Mouse (Mus musculus): Measurements from ENCODE around the gene Rundc3a. TPM values are rescaled to one million over a fixed set of nuclear protein-coding genes. Genes with fewer than 3 reads are reported as not detected.
"Not testable (repeated sequence)": the region's sequence is repeated elsewhere in the genome, so short reads cannot be mapped to it uniquely, and the experiment has no call there.

The Rundc3a gene
- polyA plus RNA-seq, 1 experiment from 2014 or later = 160 TPM

DNA sequence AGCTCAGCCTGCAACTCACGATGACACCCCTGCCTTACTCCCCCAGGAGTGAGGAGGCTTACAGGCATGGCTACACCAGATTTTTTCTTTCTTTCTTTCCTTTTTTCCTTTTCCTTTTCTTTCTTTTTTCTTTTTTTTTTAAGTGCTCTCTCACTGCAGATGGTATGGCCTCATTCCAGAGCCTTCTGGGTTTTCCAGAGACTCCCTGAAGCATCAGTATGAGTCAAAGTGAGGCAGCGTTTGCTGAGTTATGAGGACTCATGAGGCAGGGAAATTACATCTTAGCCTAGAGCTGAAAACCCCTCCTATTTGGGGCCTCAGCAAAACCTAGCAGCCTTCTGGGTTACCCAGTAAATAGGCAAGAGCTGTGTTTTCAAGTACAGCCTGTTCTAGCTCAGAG, 8.8 kb upstream of the Rundc3a start:
- ATAC-seq (replicated peaks) = no peak
- H3K4me1 ChIP-seq = no peaks in the 10 kb centered on the region

DNA sequence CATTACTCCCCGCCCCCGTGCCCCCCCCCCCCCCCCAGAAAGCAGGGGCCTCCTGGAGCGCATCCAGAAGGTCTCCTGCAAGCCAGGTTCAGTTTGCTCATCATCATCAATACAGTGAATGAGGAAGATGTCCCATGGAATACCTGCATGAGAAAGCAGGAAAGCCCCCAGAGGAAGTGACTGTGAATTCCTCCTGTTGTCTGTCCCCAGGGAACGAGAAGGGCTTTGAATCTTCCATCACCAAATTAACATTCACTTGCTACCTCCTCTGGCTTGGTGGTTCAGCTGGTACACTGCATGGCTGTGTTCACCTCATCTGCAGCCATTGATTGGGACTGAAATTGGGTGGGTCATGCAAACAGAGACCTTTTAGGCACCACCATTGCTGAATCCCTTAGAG, 8.1 kb upstream of the Rundc3a start:
- H3K4me3 ChIP-seq = no peak overlapping the region
- no peak overlapping the region for H3K4me2 ChIP-seq
- no peaks in the 10 kb centered on the region for H3K4me1 ChIP-seq
- H3K36me3 ChIP-seq (replicated peaks) = no peaks in the 10 kb centered on the region
- no peak overlapping the region for H3K27ac ChIP-seq
- H3K27me3 ChIP-seq (replicated peaks) = no peaks in the 10 kb centered on the region
- WGBS = 47% methylated on average over 4 of the region's 4 CpGs
- H3K9me3 ChIP-seq = no peaks in the 10 kb centered on the region
- ATAC-seq (replicated peaks) = no peak
- H3K9ac ChIP-seq = no peak overlapping the region

More for the DNA sequence above, 8.8 kb upstream of the Rundc3a start:
- no peaks in the 10 kb centered on the region for H3K36me3 ChIP-seq (replicated peaks)
- H3K9me3 ChIP-seq = no peaks in the 10 kb centered on the region
- H3K27ac ChIP-seq = no peak overlapping the region
- H3K27me3 ChIP-seq (replicated peaks) = no peaks in the 10 kb centered on the region
- H3K9ac ChIP-seq = no peak overlapping the region
- no peak overlapping the region for H3K4me2 ChIP-seq
- 82% methylated on average over 2 of the region's 2 CpGs for WGBS
- no peak overlapping the region for H3K4me3 ChIP-seq

DNA sequence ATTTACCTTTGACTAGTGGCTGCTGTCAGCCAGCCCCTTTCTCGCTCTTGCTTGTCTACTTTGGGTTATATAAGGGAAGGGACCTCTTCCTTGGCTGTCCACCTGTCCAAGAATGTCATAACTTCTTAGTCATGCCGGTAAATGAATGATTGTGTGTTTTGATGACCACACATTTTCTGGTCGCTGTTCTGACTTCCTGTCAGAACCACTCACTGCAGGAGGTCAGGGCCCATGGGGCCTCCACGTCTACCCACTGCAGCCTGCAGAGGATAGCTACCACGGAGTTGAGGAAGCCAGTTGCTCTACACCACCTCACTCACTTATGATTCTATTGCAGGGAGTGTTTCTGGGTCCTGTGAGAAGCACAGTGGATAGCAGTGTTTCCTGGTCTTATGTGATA, 7.1 kb upstream of the Rundc3a start:
- no peaks in the 10 kb centered on the region for H3K9me3 ChIP-seq
- no peaks in the 10 kb centered on the region for H3K36me3 ChIP-seq (replicated peaks)
- no peak overlapping the region for H3K4me2 ChIP-seq
- no peak for ATAC-seq (replicated peaks)
- H3K9ac ChIP-seq = no peak overlapping the region
- 73% methylated on average over 5 of the region's 5 CpGs for WGBS
- no peak overlapping the region for H3K4me3 ChIP-seq
- no peaks in the 10 kb centered on the region for H3K4me1 ChIP-seq
- H3K27ac ChIP-seq = no peak overlapping the region
- H3K27me3 ChIP-seq (replicated peaks) = no peaks in the 10 kb centered on the region

DNA sequence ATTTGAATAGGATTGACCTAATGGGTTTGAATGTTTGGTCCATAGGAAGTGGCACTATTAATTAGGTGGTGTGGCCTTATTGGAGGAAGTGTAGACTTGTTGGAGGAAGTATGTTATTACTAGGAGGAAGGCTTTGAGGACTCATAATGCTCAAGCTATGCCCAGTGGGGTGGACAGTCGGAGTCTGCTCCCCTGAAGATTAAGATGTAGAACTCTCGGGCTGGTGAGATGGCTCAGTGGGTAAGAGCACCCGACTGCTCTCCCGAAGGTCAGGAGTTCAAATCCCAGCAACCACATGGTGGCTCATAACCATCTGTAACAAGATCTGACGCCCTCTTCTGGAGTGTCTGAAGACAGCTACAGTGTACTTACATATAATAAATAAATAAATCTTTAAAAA, 3.8 kb upstream of the Rundc3a start:
- H3K4me2 ChIP-seq = not testable (repeated sequence)

DNA sequence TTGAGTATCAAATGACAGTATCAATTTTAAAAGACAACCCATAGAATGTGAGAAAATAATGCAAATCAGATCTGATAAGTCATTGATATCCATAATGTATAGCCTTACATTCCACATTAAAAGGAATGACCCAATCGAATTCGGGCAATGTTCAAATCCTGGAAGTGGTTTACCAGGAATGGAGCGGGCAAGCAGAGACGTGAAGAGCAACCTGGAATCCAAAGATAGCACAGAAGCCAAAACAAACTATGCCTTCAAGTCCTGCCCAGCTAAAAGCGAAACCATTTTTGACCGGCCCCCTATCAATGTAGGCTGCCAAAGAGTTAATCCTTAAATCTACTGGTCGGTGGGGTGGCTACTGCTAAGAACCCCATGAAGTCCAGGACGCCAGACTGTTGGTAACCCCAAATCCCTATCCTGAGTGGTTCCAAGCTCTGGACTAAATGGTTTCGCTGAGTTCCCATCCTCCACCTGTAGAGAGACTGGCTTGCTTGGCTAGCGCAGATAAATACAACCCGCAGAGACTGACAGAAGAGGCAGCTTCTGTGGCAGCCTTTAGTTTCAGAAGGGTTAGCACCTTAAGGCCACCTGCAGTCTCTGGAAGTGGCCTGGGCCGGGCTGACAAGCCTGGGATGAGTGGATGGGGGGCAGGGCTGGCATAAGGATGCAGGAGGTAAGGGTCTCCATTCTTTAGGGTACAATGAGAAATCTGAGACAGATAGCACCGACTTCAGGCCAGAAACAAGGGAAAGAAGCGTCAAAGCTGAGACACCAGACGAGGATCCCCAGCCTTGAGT, 564 bp upstream of the Rundc3a start:
- peak; percentile 59 for ATAC-seq (replicated peaks)
- no peaks in the 10 kb centered on the region for H3K9me3 ChIP-seq
- peaks cover 48% of the 10 kb centered on the region for H3K4me1 ChIP-seq
- WGBS = 18% methylated on average over 15 of the region's 15 CpGs
- H3K9ac ChIP-seq = peak overlapping the region; percentile 52
- H3K27ac ChIP-seq = peak overlapping the region; percentile 96
- peak overlapping the region; percentile 71 for H3K4me3 ChIP-seq
- H3K27me3 ChIP-seq (replicated peaks) = no peaks in the 10 kb centered on the region
- H3K4me2 ChIP-seq = peak overlapping the region; percentile 96
- H3K36me3 ChIP-seq (replicated peaks) = no peaks in the 10 kb centered on the region

More for the DNA sequence above, 3.8 kb upstream of the Rundc3a start:
- H3K4me3 ChIP-seq; H3K36me3 ChIP-seq (replicated peaks); H3K9ac ChIP-seq; H3K9me3 ChIP-seq; H3K27ac ChIP-seq; H3K27me3 ChIP-seq (replicated peaks); ATAC-seq (replicated peaks): not testable (repeated sequence)
- 90% methylated on average over 4 of the region's 5 CpGs for WGBS
- H3K4me1 ChIP-seq = peaks cover 16% of the 10 kb centered on the region

DNA sequence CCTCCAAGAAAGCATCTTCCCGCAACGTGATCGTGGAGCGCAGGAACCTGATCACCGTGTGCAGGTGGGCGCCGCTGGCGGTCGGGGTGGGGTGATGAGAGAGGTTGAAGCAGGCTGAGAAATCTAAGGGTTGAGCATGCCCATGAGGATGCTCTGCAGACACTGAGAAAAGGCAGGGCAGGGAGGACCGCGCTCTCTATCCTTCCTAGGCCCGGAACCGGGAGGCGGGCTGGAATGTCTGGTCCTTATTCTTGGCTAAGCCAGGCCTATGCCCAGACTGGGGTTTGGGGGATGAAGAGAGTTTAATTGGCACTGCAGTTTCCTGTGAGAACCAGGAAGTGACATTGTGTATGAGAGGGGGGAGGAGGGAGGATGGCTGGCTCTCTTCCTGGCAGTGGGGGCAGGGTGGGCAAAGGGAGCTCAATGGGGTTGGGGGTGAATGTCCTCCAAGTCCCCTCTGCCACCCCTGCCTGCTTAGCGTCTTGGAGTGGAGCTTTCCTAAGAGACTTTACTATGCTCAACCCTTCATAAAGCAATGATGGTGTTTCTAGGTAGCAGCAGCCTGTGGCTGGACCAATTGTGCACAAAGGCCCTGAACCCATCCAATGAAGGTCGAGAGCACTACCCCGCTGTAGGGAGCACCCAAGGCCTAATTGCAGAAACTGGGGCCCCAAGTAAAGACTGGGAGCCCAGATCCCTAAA, 667 bp downstream of the Rundc3a start:
- H3K27ac ChIP-seq = peak overlapping the region; percentile 96
- ATAC-seq (replicated peaks) = peak; percentile 65
- H3K36me3 ChIP-seq (replicated peaks) = no peaks in the 10 kb centered on the region
- H3K4me2 ChIP-seq = peak overlapping the region; percentile 96
- no peaks in the 10 kb centered on the region for H3K27me3 ChIP-seq (replicated peaks)
- H3K4me3 ChIP-seq = peak overlapping the region; percentile 71
- H3K9me3 ChIP-seq = no peaks in the 10 kb centered on the region
- 6% methylated on average over 17 of the region's 17 CpGs for WGBS
- H3K9ac ChIP-seq = peak overlapping the region; percentile 78
- H3K4me1 ChIP-seq = peaks cover 60% of the 10 kb centered on the region

DNA sequence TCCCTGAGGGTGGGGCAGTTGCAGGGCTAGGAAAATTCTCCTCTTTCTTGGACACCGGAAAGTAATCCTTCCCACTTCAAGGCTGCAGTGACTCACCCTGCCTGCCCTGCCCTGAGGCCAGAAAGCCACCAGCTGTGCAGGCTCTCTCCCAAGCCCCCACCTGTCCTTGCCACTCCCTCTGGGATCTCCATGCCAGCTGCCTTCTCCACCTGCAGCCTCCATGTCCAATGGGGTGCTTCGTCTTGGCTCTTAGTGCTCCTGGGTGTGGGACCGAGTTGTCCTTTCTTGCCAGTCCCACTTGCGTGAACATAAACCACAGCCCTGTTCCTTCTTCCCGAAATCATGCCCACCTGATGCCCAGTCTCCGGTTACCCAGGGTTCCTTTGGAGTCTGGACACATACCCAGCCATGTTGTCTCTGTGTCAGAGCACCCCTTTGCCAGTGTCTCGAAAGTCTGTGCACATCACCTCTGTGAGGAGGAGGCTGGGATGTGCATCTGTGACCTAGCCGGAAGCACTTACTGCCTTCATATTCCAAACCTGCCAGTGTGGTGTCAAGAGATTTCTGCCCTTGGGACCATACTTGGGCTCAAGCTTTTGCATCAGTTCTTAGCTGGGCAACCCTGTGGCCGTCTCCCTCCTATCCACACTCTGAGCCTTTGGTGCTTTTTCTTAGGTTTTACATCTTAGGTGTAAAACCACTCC, 1.4 kb downstream of the Rundc3a start:
- Histone ChIP-seq H3K4me2 (peak overlapping the region; percentile 96), H3K4me3 (peak overlapping the region; percentile 71), H3K4me1 (peaks cover 66% of the 10 kb centered on the region), H3K27ac (peak overlapping the region; percentile 96), H3K9me3 (no peaks in the 10 kb centered on the region), H3K9ac (peak overlapping the region; percentile 78), H3K36me3 (replicated peaks) (peaks cover 3% of the 10 kb centered on the region; the same call in 1 of the 2 replicates), H3K27me3 (replicated peaks) (no peaks in the 10 kb centered on the region)
- 0 out of 2 replicates have a peak, but pooled peaks have one; percentile 0 for ATAC-seq (replicated peaks)
- WGBS = 56% methylated on average over 9 of the region's 9 CpGs

DNA sequence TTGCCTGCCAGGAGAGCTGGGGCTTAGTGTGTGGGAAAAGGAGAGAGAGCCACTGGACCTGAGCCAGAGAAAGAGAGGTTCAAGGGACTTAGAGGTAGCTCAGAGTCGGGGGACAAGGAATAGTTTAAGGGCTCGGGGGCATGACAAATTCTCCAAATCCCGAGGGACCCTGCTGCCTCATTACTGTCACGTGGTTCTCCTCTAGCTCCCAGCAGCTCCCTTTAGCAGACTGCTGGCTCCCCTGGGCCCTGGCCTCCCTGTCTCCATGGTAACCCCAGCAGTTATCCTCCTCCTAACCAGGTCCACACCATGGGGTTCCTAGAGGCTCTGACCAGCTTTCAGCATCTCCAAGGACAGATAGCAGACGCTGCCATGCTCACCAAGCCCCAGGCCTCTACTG, 2.0 kb downstream of the Rundc3a start:
- H3K4me1 ChIP-seq = peaks cover 69% of the 10 kb centered on the region
- WGBS = 0% methylated on average over 5 of the region's 5 CpGs

DNA sequence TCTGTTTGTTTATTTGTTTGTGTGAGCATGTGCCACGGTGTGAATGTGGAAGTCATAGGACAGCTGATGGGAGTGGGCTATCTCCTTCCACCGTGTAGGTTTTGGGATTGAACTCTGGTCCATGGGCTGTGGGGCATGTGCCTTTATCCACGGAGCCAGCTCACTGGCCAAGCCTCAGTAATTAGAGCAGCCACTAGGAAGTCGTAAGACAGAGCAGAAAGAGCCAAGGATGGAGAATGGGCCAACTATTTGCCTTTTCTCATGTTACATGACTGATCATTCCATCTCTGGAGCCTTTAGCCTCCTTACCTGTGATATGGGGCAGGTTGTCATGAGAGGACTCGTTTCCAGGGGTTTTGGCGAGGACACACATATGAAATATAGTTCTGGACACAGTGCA, 3.1 kb downstream of the Rundc3a start:
- Histone ChIP-seq H3K36me3 (replicated peaks) (peaks cover 15% of the 10 kb centered on the region), H3K4me3 (0 out of 2 replicates have a peak overlapping the region, but pooled peaks have one; percentile 2), H3K9ac (no peak overlapping the region), H3K27ac (no peak overlapping the region), H3K9me3 (no peaks in the 10 kb centered on the region), H3K4me1 (peaks cover 69% of the 10 kb centered on the region), H3K4me2 (peak overlapping the region; percentile 96), H3K27me3 (replicated peaks) (no peaks in the 10 kb centered on the region)
- ATAC-seq (replicated peaks) = no peak
- 53% methylated on average over 6 of the region's 6 CpGs for WGBS

More for the DNA sequence above, 2.0 kb downstream of the Rundc3a start:
- Histone ChIP-seq H3K9me3 (no peaks in the 10 kb centered on the region), H3K9ac (peak overlapping the region; percentile 78), H3K27ac (peak overlapping the region; percentile 96), H3K27me3 (replicated peaks) (no peaks in the 10 kb centered on the region), H3K36me3 (replicated peaks) (peaks cover 8% of the 10 kb centered on the region; the same call in 1 of the 2 replicates), H3K4me2 (peak overlapping the region; percentile 96), H3K4me3 (peak overlapping the region; percentile 71)
- no peak for ATAC-seq (replicated peaks)

DNA sequence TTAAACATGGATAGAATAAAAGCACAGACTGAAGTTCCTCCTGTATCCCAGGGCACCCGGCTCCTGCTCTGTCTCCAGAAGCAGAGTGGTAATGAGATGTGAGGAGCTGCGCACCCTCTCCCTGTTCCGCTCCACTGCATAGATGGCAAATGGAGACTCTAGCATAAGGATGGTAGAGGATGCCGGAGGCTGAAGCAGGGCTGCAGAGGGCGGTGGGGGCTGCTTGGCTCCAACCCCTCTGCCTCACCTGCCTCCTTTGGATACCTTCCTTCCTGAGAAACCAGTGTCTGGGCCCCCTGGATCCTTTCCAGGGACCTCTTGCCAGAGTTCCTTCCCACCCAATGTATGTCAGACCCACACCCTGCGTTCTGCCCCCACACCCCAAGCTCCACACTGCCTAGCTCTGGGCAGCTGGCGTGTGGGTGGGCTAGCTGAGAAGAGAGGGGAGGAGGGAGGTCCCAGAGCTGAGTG, 3.5 kb downstream of the Rundc3a start:
- peaks cover 69% of the 10 kb centered on the region for H3K4me1 ChIP-seq
- peaks cover 15% of the 10 kb centered on the region for H3K36me3 ChIP-seq (replicated peaks)
- H3K27me3 ChIP-seq (replicated peaks) = no peaks in the 10 kb centered on the region
- WGBS = 64% methylated on average over 7 of the region's 7 CpGs
- H3K27ac ChIP-seq = no peak overlapping the region
- 0 out of 2 replicates have a peak overlapping the region, but pooled peaks have one; percentile 3 for H3K9ac ChIP-seq
- H3K4me2 ChIP-seq = peak overlapping the region; percentile 96
- no peaks in the 10 kb centered on the region for H3K9me3 ChIP-seq
- no peak for ATAC-seq (replicated peaks)
- H3K4me3 ChIP-seq = 0 out of 2 replicates have a peak overlapping the region, but pooled peaks have one; percentile 2

DNA sequence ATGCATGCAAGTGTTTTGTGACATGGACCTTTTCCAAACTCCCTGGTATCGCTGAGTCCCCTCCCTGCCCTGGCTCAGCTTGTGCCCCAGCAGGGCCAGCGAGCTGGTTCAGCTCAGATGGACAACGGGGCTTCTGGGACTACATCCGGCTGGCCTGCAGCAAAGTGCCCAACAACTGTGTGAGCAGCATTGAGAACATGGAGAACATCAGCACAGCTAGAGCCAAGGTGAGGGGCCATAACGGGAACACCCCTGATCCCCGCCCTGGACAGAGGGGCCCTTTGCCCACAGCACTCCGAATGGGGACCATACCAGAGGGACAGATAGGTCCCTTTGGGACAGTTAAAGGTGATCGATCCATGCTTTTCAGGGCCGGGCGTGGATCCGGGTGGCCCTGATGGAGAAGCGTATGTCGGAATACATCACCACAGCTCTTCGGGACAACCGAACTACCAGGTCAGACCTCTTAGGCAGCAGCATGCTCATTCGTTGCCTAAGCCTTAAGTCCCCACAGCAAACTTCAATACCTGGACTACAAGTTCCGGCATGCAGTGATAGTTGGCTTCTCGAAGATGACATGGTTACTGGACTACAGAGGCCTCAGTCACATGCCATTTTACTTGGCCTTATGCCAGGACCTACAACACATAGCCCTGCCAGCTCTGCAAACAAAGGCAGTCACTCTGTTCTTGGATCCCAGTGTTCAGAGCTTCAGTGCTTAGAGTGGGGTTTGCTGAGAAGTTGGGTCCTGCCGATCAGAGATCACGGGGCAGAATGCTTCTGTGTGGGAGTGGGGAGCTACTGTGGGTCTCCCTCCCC, 5.0 kb downstream of the Rundc3a start:
- Histone ChIP-seq H3K27ac (no peak overlapping the region), H3K4me2 (no peak overlapping the region), H3K9ac (no peak overlapping the region), H3K4me3 (no peak overlapping the region), H3K27me3 (replicated peaks) (no peaks in the 10 kb centered on the region), H3K36me3 (replicated peaks) (peaks cover 16% of the 10 kb centered on the region), H3K9me3 (no peaks in the 10 kb centered on the region), H3K4me1 (peaks cover 58% of the 10 kb centered on the region)
- WGBS = 78% methylated on average over 20 of the region's 20 CpGs
- ATAC-seq (replicated peaks) = no peak

Measured in midbrain, embryonic 15.5 days (tissue).